Mouse (Mus musculus) heart, adult 2 months (tissue): ENCODE results near the gene Ppt1.

Experiments used
- CTCF ChIP-seq: fragments of 200-600 bp; IDR thresholded peaks from 2 replicates; pipeline ENCODE4 v1.8.1; 2022; ENCODE audit warnings: antibody characterized with exemption, mild to moderate bottlenecking, moderate library complexity
- EP300 ChIP-seq: fragments of 200-500 bp; IDR thresholded peaks from 2 replicates; pipeline ENCODE4 v1.6.1; 2011; ENCODE audit warnings: low read depth, low read length, control low read depth; ENCODE audit not compliant: insufficient read depth

GRCm38 (mm10) chr4:122859096-122859674, 23.1 kb downstream of the Ppt1 start:
- TF ChIP-seq CTCF (no peak), EP300 (no peak)
